Mouse (Mus musculus): Measurements from ENCODE around the gene Tcirg1.

- TF ChIP-seq CTCF (IDR thresholded peaks at IDR 0.05; ENCODE audit: extremely low read depth, insufficient read depth, low read length) (no peak), POLR2A (IDR thresholded peaks at IDR 0.05; ENCODE audit: extremely low read depth, insufficient read depth, low read length) (no peak)
Measured at GRCm38 (mm10) chr19:3902966-3903365, 4.0 kb downstream of the Tcirg1 start.
